Mouse (Mus musculus): ENCODE data around the gene Otud7a.

- no peak for TF ChIP-seq EP300 (IDR thresholded peaks at IDR 0.05; ENCODE audit: low read depth in 1 of 2, low read length in 2 of 2)
- TF ChIP-seq POLR2AphosphoS5 (IDR thresholded peaks at IDR 0.05; ENCODE audit: borderline replicate concordance, low read depth, low read length): no peak
- no peak for TF ChIP-seq POLR2A (IDR thresholded peaks at IDR 0.05; ENCODE audit: control insufficient read depth in 1 of 2, insufficient read depth in 1 of 2, low read depth in 1 of 2, low read length in 2 of 2, poor library complexity in 1 of 2)
- TF ChIP-seq CTCF (IDR thresholded peaks at IDR 0.05 in 2 of 3, conservative IDR thresholded peaks at IDR 0.05 in 1 of 3; ENCODE audit: control insufficient read depth in 1 of 3, insufficient read depth in 1 of 3, low read depth in 2 of 3, low read length in 3 of 3, poor library complexity in 1 of 3, severe bottlenecking in 1 of 3): no peak
- no peak for TF ChIP-seq SMC3 (IDR thresholded peaks at IDR 0.05; ENCODE audit: low read depth, low read length)
- TF ChIP-seq GATA1 (IDR thresholded peaks at IDR 0.05; ENCODE audit: low read depth, low read length): no peak
- no peak for TF ChIP-seq ETS1 (IDR thresholded peaks at IDR 0.05; ENCODE audit: low read depth, low read length)
- no peak for TF ChIP-seq MAX (IDR thresholded peaks at IDR 0.05; ENCODE audit: low read length)
- TF ChIP-seq TAL1 (IDR thresholded peaks at IDR 0.05; ENCODE audit: low read length): no peak
- TF ChIP-seq MYB (IDR thresholded peaks at IDR 0.05; ENCODE audit: low read depth, low read length): no peak
- TF ChIP-seq MEF2A (IDR thresholded peaks at IDR 0.05; ENCODE audit: extremely low read depth, insufficient replicate concordance, low read depth, low read length, poor library complexity, severe bottlenecking): no peak
- no peak for TF ChIP-seq NELFE (IDR thresholded peaks at IDR 0.05; ENCODE audit: low read depth, low read length)
- no peak for TF ChIP-seq POLR2AphosphoS2 (IDR thresholded peaks at IDR 0.05; ENCODE audit: low read length)
Measured at GRCm38 (mm10) chr7:63773268-63773667, 328.7 kb downstream of the Otud7a start.
